Mouse (Mus musculus) heart, adult 9 months (tissue): ENCODE data around the gene Slc43a3.

Experiments
- DNase-seq, 2 experiments: peaks; one replicate each; pipeline ENCODE4 v3.0.0; 2022; ENCODE audit warnings: low spot score in 2 of 2

Slc43a3 gene

GRCm38 (mm10) chr2:84937491-84938150, 1.2 kb downstream of the Slc43a3 start:
- peak in 1 of 2 experiments; percentile 54 for DNase-seq

DNA sequence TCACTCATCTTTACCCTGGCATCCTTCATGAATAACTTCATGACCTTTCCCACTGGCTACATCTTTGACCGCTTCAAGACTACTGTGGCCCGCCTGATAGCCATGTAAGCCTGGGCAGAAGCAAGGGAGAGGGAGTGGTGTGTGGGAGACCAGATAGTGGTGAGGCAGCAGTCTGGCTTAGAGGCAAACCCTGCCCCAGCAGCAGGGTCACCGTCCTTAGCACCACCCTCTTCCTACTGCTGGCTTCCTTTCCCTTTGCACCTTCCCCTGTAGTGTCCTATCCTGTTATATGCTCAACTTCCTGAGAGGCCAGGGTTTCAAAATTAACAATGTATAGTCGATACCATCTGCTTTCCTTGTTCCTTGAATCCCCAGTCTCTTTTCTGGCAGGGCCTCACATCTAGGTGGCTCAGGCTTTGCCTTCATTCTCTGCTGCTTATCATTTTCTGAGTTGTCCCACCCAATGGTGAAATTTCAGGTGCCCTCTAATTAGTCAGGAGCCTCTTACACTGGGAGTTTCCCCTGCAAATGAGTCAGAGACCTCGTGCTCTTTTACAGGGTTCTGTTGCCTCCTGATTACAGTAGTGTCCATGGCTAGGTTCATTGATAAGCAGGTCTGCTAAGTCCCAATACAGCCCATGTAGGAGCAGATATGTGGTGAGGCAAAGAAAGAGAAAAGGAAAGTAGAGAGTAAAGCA, 2.0 kb downstream of the Slc43a3 start:
- DNase-seq: peak; percentile 58 to 68

DNA sequence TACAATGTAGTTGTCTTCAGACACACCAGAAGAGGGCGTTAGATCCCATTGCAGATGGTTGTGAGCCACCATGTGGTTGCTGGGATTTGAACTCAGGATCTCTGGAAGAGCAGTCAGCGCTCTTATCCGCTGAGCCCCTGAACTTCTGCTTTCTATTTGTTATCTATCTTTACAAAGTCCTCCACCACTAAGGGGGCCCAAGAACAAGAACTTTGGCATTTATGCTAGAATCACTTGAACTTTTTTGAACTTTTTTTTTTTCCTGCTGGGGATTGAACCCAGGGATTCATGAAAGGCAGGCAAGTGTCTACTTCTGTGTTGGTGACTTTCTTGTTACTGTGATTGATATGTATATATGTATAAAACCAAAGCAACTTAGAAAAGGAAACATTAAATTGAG, 2.9 kb downstream of the Slc43a3 start:
- no peak for DNase-seq

DNA sequence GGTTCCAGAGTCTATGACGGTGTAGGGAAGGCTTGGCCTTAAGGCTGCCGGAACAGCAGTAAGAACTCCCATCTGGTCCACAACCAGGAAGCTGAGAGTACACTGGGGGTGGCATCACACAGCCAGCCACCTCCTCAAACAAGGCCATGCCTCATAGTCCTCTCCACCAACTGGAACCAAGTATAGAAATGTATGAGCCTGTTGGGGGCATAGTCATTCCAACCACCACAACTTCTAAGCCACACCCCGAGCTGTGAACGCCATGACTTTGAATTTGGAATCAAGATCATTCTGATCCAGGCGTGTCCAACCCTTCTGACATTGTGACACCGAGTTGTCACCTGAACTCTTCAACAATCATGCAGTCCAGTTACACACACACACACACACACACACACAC, 3.3 kb downstream of the Slc43a3 start:
- no peak for DNase-seq

DNA sequence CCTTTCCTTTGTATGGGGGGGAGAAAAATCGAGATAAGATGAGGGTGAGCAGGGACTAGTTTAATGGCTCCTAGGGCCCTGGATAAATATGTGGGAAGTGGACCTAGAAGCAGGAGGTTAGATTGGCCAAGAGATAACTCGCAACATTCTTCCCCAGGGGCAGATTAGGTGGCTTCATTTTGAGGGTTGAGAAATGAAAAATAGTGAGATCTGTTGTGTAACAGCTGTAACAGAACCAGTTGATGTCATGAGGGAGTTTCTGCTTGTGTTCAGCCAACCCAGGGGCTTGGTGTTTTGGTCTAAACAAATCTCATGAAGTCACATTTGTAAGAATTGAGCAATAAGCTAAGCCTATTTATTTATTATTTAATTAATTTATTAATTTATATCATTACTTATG, 5.0 kb downstream of the Slc43a3 start:
- peak; percentile 36 to 48 for DNase-seq

- peak in 1 of 2 experiments; percentile 24 for DNase-seq
These were observed 5.4 kb downstream of the Slc43a3 start for GRCm38 (mm10) chr2:84941795-84942194.

DNA sequence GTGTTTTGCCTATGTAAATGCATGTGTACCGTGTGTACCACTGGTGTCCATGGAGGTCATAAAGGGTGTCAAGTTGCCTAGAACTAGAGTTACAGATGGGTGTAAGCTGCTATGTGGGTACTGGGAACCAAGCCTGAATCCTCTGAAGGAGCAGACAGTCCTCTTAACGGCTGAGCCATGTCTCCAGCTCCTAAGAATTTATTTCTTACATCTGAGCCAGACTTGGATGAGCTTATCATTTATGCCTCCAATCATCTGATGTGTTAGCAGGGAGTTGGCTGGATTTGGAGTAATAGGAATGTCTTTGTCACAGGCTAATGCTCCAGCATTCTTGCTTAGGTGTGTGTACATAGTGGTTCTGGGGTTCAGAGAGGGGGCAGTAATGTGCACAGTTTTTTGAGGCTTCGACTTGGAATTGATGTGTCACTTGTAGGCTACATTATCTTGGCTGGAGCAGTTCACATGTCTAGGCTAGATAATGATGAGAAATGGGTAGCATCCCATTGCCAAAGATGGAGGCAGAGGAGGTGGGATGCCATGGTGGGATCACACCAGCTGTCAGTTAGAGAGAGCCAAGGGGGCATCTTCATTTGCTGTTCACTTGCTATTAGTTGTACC, 10.9 kb downstream of the Slc43a3 start:
- DNase-seq: no peak

DNA sequence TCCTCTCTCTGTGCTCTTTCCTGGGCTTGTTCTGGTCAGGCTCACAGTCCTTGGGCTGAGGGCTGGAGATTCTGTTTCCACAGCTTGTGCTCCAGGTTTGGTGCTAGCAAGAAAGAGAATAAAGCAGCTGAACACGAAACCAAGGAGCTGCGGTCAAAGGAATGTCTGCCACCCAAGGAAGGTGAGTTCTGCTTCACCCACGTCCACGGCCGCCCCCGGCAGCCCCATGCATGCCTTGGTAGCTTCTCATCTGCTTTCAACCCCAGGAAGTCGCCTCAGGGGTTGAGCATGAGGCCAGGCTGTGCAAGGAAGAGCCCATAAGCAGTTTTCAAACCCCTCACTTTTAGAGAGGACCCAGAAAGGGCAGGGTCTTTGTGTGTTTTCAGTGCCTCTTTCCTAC, 11.9 kb downstream of the Slc43a3 start:
- DNase-seq: no peak

GRCm38 (mm10) chr2:84948721-84949120, 12.3 kb downstream of the Slc43a3 start:
- DNase-seq: no peak

DNA sequence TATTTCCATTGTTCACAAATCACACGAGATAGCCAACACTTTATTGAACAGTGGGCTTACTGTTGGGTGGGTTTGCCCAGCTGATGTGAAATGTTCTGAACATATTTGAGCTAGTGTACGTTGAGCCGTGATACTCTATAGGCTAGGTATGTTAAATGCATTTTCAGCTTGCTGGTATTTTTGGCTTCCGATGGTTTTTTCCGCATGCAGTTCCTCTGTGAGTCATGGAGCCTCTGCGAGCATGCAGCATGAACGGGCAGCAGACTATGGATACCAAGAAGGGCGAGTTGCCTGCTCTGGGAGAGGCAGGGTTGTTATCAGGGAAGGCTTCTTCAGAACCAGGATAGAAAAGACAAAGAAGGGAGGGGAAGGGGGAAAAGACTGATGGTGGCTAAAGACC, 14.6 kb downstream of the Slc43a3 start:
- DNase-seq: no peak

DNA sequence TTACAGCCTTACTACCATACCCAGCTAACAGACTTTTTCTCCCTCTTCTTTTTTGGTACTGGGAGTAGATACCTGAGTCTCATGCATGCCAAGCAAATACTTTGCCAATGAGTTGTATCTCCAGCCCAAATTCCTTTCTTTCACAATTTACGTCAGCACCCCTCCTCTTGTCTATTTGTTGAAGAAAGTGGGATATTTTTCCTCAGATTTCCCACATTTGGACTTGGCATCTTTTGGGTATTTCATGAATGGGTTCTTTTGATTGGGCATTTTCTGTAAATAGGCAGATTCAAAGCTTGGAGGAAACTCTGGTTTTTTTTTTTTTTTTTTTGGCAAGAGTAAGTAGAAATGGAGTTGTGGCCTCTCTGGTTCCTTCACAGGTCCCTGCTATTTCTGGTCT, 15.9 kb downstream of the Slc43a3 start:
- no peak for DNase-seq

GRCm38 (mm10) chr2:84952693-84953092, 16.3 kb downstream of the Slc43a3 start:
- DNase-seq: no peak

DNA sequence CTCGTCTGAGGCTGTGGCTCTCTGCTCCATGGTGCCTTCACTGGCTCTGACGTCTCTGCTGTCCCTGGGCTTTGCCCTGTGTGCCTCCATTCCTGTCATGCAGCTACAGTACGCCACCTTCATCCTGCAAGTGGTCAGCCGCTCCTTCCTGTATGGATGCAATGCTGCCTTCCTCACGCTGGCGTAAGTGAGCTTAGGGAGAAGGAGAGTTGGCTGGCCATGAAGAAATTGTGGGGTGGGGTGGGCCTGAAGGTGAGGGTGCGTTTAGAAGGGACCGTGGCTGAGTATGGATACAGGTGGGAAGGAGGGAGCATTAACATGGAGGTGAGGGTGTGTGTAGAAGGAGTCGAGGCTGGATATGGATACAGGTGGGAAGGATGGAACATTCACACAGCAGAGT, 19.1 kb downstream of the Slc43a3 start:
- DNase-seq: no peak

GRCm38 (mm10) chr2:84956274-84956673, 19.9 kb downstream of the Slc43a3 start:
- peak; percentile 35 to 39 for DNase-seq

- no peak for DNase-seq
These were observed 22.3 kb downstream of the Slc43a3 start for GRCm38 (mm10) chr2:84958588-84959264.

GRCm38 (mm10) chr2:84961300-84961699, 24.9 kb downstream of the Slc43a3 start:
- peak; percentile 86 to 87 for DNase-seq

DNA sequence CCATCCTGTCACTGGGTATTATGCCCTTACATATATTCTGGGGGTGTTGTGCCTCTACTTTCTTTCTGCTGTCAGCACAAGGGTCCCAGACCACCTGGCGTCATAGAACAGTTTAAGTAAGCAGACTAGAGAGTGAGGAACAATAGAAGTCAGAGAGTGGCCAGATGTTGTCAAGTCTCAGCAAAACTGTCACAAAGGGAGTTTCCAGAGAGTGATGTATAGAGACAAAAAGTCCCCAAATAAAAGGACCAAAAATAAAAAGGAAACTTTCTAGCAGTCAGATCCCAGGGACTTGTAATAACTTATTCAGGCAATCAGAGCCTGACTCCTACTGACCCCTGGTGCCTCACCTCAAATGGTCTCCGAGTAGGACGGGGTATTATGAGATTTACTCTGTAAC, 25.5 kb downstream of the Slc43a3 start:
- DNase-seq: no peak

DNA sequence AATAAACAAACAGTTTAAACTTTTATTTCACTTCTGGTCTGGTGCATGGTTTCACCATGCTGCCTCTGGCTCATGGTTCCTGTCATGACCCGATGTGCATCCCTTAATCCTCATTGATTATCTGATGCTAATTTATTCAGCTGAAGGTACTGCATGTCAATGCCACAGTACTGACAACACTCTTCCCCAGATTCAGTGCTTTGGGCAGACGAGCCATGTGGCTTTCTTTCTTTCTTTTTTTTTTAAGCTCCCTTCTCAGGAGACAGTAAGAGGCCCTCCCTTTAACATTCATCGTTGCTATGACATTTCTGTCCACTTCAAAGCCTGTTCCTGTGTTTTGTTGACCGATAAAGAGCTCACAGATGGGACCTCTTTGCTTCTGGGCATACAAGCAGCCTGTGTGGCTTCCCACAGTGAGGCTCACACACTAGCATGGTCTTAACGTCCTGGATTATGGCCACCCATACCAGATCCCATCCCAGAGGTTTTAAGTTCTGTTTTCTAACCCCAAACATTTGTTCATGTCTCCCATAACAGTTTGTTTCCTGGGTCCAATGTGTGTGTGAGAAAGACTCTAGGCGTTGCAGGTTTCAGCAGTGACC, 26.6 kb downstream of the Slc43a3 start:
- no peak for DNase-seq

- no peak for DNase-seq
These were observed 27.9 kb downstream of the Slc43a3 start for GRCm38 (mm10) chr2:84964111-84964801.

GRCm38 (mm10) chr2:84967318-84967991, 31.1 kb downstream of the Slc43a3 start:
- no peak for DNase-seq

GRCm38 (mm10) chr2:84975580-84975979, 39.2 kb downstream of the Slc43a3 start:
- no peak for DNase-seq
